Mouse (Mus musculus) neural tube, embryonic 13.5 days (tissue): ENCODE data around the gene Camta1. TPM values are rescaled to one million over a fixed set of nuclear protein-coding genes. Genes with fewer than 3 reads are reported as not detected.

ENCODE experiments used
- ATAC-seq: fragments of 200-750 bp; cut with Nextera tagmentation; 2 replicates; pipeline ENCODE4 v1.8.0; 2017; ENCODE audit warnings: low read depth, mild to moderate bottlenecking, moderate TSS enrichment, moderate library complexity
- H3K27ac ChIP-seq: fragments of 300-500 bp; sonication (generic); replicated peaks from 2 replicates; pipeline ENCODE4 v1.5.1; 2015; ENCODE audit warnings: moderate library complexity, mild to moderate bottlenecking, inconsistent platforms
- H3K27me3 ChIP-seq: fragments of 300-500 bp; sonication (generic); 2 replicates; pipeline ENCODE4 v1.6.1; 2015; ENCODE audit warnings: mild to moderate bottlenecking, inconsistent platforms
- H3K36me3 ChIP-seq: fragments of 300-500 bp; sonication (generic); 2 replicates; pipeline ENCODE4 v1.6.1; 2015; ENCODE audit warnings: mild to moderate bottlenecking, inconsistent platforms
- H3K4me1 ChIP-seq: fragments of 300-500 bp; sonication (generic); replicated peaks from 2 replicates; pipeline ENCODE4 v1.6.1; 2015; ENCODE audit warnings: inconsistent platforms
- H3K4me2 ChIP-seq: fragments of 300-500 bp; sonication (generic); 2 replicates; pipeline ENCODE4 v1.6.1; 2015; ENCODE audit warnings: inconsistent platforms, mild to moderate bottlenecking, moderate library complexity
- H3K4me3 ChIP-seq: fragments of 300-500 bp; sonication (generic); 2 replicates; pipeline ENCODE4 v1.5.1; 2015; ENCODE audit warnings: mild to moderate bottlenecking, inconsistent platforms
- H3K9ac ChIP-seq: fragments of 300-500 bp; sonication (generic); 2 replicates; pipeline ENCODE4 v1.6.1; 2015; ENCODE audit warnings: moderate library complexity, mild to moderate bottlenecking, inconsistent platforms
- H3K9me3 ChIP-seq: fragments of 300-500 bp; sonication (generic); 2 replicates; pipeline ENCODE4 v1.6.1; 2016; ENCODE audit warnings: inconsistent platforms
- WGBS: fragments of 180-500 bp; shearing (Covaris S2); methylation state at CpG from one replicate; pipeline ENCODE4 v1.1.7; 2015; 5-methylcytosine and 5-hydroxymethylcytosine counted together
- polyA plus RNA-seq: library from polyadenylated mRNA; unstranded; fragments of >200 nt; fragmentation: Nextera tagmentation; extraction: Ambion mirVana; gene quantifications from 2 replicates; pipeline ENCODE4 v1.2.1, GENCODE M21; 2015

Gene Camta1
- polyA plus RNA-seq, 1 experiment from 2014 or later = 165 TPM

DNA sequence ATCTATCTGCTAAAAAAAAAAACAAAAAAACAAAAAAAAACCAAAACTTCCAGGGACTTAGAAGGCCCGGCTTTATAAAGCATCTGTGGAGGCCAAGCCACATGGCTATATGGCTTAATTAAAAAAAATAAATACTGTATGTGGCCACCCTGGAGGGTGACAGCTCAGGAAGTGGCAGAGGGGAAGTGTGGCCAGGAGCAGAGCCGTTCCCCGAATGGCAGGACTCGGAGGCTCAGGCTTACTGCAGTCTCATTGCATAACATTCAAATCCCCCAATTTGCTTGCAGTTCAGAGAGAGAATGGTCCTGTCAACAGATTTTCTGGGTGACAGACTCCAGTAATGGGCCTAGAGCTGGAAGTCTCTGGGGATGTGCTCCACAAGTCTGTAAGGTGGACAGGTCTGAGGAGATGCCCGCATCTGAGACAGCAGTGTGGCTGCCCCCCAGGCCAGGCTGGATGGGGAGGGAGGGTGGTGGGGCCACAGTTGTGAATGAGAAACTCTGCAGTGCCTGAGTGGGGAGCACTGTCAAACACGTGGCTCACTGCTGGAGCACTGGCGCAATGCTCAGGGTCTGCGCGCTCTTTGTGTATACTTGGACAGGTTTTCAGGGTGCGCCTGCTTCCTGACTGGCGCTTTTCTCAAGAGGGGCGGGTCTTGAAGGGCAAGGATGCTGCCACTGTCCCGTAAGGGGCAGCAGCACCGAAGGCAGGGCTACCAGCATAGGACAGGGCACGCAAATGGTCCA lies 140.8 kb downstream of the Camta1 start:
- WGBS = 79% methylated on average over 15 of the region's 15 CpGs

GRCm38 (mm10) chr4:151718866-151719475 lies 142.7 kb downstream of the Camta1 start:
- ATAC-seq = no peak
- no peak overlapping the region for H3K4me3 ChIP-seq
- H3K27me3 ChIP-seq = no peaks in the 10 kb centered on the region
- WGBS = 39% methylated on average over 21 of the region's 21 CpGs
- H3K4me2 ChIP-seq = no peak overlapping the region
- no peak overlapping the region for H3K27ac ChIP-seq
- no peaks in the 10 kb centered on the region for H3K9me3 ChIP-seq
- H3K4me1 ChIP-seq = peaks cover 55% of the 10 kb centered on the region
- H3K36me3 ChIP-seq = no peaks in the 10 kb centered on the region
- no peak overlapping the region for H3K9ac ChIP-seq

More for the DNA sequence above, 140.8 kb downstream of the Camta1 start:
- Histone ChIP-seq H3K9me3 (no peaks in the 10 kb centered on the region), H3K27me3 (no peaks in the 10 kb centered on the region), H3K27ac (peak overlapping the region; percentile 59), H3K9ac (no peak overlapping the region), H3K36me3 (no peaks in the 10 kb centered on the region), H3K4me1 (peaks cover 56% of the 10 kb centered on the region), H3K4me2 (no peak overlapping the region), H3K4me3 (no peak overlapping the region)
- ATAC-seq = peak; percentile 30; the same call in 1 of the 2 replicates

DNA sequence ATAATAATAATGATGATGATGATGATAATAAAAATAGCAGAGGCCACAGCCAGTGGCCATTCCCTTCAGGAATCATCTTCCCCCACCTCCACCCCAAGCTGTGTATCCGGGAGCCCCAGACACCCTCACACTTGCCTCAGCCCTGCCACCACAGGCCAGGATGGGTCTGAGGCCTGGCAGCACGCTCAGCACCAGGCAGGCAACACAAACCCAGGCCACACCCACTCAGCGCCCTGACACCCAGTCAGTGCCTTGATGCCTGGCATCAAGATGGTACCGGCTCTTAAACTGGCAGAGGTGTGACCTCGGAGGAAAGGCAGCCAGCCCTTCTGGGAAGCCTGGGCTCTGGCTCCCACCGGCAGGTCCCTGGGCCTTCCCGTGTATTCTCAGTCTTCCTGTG lies 143.8 kb downstream of the Camta1 start:
- 0 out of 2 replicates have a peak overlapping the region, but pooled peaks have one; percentile 38 for H3K27ac ChIP-seq
- WGBS = 75% methylated on average over 7 of the region's 7 CpGs

DNA sequence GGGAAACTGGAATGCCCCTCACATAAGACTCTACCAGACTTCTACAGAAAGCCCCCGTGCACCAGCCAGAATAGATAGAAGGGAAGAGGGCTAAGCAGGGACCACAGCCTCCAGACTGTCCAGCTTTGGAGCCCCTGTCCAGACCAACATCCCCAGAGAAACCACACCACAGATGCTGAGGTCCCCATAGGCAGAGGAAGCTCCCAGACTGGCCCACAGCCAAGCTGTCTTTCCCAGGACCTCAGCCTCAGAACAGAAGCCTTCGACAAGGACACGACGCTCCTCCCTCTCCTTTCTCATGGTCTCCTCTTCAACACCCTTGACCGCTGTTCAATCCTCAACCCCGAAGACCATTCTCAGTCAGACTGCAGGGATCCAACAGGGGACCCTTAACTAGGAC lies 148.0 kb downstream of the Camta1 start:
- no peak overlapping the region for H3K4me3 ChIP-seq
- no peak overlapping the region for H3K4me2 ChIP-seq
- no peaks in the 10 kb centered on the region for H3K9me3 ChIP-seq
- peaks cover 59% of the 10 kb centered on the region for H3K4me1 ChIP-seq
- H3K27ac ChIP-seq = no peak overlapping the region
- H3K9ac ChIP-seq = no peak overlapping the region
- ATAC-seq = no peak
- no peaks in the 10 kb centered on the region for H3K36me3 ChIP-seq
- no peaks in the 10 kb centered on the region for H3K27me3 ChIP-seq
- WGBS = 83% methylated on average over 6 of the region's 6 CpGs

More for the DNA sequence above, 143.8 kb downstream of the Camta1 start:
- no peak for ATAC-seq
- H3K9ac ChIP-seq = 0 out of 2 replicates have a peak overlapping the region, but pooled peaks have one; percentile 17
- no peak overlapping the region for H3K4me3 ChIP-seq
- H3K36me3 ChIP-seq = no peaks in the 10 kb centered on the region
- H3K27me3 ChIP-seq = no peaks in the 10 kb centered on the region
- no peak overlapping the region for H3K4me2 ChIP-seq
- H3K4me1 ChIP-seq = peaks cover 64% of the 10 kb centered on the region
- H3K9me3 ChIP-seq = no peaks in the 10 kb centered on the region

GRCm38 (mm10) chr4:151711406-151711805 lies 150.3 kb downstream of the Camta1 start:
- no peaks in the 10 kb centered on the region for H3K36me3 ChIP-seq
- no peak overlapping the region for H3K4me2 ChIP-seq
- whole genome bisulfite sequencing = 90% methylated on average over 2 of the region's 2 CpGs
- H3K4me1 ChIP-seq = peaks cover 45% of the 10 kb centered on the region
- no peak overlapping the region for H3K4me3 ChIP-seq
- no peak overlapping the region for H3K9ac ChIP-seq
- no peaks in the 10 kb centered on the region for H3K27me3 ChIP-seq
- no peak for ATAC-seq
- H3K9me3 ChIP-seq = no peaks in the 10 kb centered on the region
- H3K27ac ChIP-seq = no peak overlapping the region

- ATAC-seq = no peak
- no peak overlapping the region; the same call in 1 of the 2 replicates for H3K9ac ChIP-seq
- H3K4me2 ChIP-seq = no peak overlapping the region
- peaks cover 41% of the 10 kb centered on the region for H3K4me1 ChIP-seq
- H3K4me3 ChIP-seq = no peak overlapping the region
- no peaks in the 10 kb centered on the region for H3K9me3 ChIP-seq
- H3K27ac ChIP-seq = 0 out of 2 replicates have a peak overlapping the region, but pooled peaks have one; percentile 5
- H3K36me3 ChIP-seq = no peaks in the 10 kb centered on the region
- 34% methylated on average over 7 of the region's 7 CpGs for WGBS
- no peaks in the 10 kb centered on the region for H3K27me3 ChIP-seq
Measured at GRCm38 (mm10) chr4:151710522-151710921, 151.2 kb downstream of the Camta1 start.

- Histone ChIP-seq H3K36me3 (no peaks in the 10 kb centered on the region), H3K27ac (no peak overlapping the region), H3K4me1 (peaks cover 38% of the 10 kb centered on the region), H3K9me3 (no peaks in the 10 kb centered on the region), H3K4me3 (no peak overlapping the region), H3K4me2 (no peak overlapping the region), H3K9ac (no peak overlapping the region), H3K27me3 (no peaks in the 10 kb centered on the region)
- ATAC-seq = no peak
- WGBS = 84% methylated on average over 8 of the region's 8 CpGs
Measured at GRCm38 (mm10) chr4:151709269-151709668, 152.4 kb downstream of the Camta1 start.

GRCm38 (mm10) chr4:151703069-151703735 lies 158.5 kb downstream of the Camta1 start:
- no peaks in the 10 kb centered on the region for H3K36me3 ChIP-seq
- peaks cover 25% of the 10 kb centered on the region for H3K4me1 ChIP-seq
- no peak overlapping the region for H3K4me3 ChIP-seq
- 88% methylated on average over 14 of the region's 14 CpGs for WGBS
- H3K9ac ChIP-seq = no peak overlapping the region
- no peak for ATAC-seq
- no peaks in the 10 kb centered on the region for H3K27me3 ChIP-seq
- no peak overlapping the region for H3K4me2 ChIP-seq
- H3K27ac ChIP-seq = no peak overlapping the region
- H3K9me3 ChIP-seq = no peaks in the 10 kb centered on the region

- Histone ChIP-seq H3K4me2 (no peak overlapping the region), H3K27ac (no peak overlapping the region), H3K4me1 (peaks cover 29% of the 10 kb centered on the region), H3K9me3 (no peaks in the 10 kb centered on the region), H3K27me3 (no peaks in the 10 kb centered on the region), H3K36me3 (no peaks in the 10 kb centered on the region), H3K4me3 (no peak overlapping the region), H3K9ac (no peak overlapping the region)
- 76% methylated on average over 11 of the region's 11 CpGs for WGBS
- ATAC-seq = no peak
Measured at GRCm38 (mm10) chr4:151702463-151702862, 159.2 kb downstream of the Camta1 start.

DNA sequence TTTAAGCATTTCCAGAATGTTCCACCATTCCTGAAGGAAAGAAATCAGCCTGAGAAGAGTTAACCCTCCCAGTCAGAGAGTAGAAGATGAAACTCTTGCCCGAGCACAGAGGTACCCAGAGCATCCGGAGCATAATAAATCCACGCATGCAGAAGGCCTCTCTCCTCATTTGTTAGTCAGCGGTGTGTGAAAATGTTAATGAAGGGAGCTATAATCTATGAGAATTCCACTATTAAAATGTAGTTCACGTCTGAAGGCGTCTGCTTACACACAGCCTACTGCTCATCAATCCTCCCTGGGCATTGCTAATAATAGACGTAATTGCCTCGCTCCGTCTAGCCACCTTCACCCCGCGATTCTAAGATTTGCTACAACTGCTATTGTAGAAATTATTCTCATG lies 165.7 kb downstream of the Camta1 start:
- peaks cover 63% of the 10 kb centered on the region for H3K4me1 ChIP-seq
- no peak overlapping the region for H3K4me3 ChIP-seq
- no peaks in the 10 kb centered on the region for H3K9me3 ChIP-seq
- no peaks in the 10 kb centered on the region for H3K36me3 ChIP-seq
- no peak overlapping the region for H3K9ac ChIP-seq
- peak overlapping the region; percentile 86 for H3K27ac ChIP-seq
- H3K4me2 ChIP-seq = no peak overlapping the region
- ATAC-seq = peak; percentile 64
- 25% methylated on average over 11 of the region's 11 CpGs for WGBS
- H3K27me3 ChIP-seq = no peaks in the 10 kb centered on the region

DNA sequence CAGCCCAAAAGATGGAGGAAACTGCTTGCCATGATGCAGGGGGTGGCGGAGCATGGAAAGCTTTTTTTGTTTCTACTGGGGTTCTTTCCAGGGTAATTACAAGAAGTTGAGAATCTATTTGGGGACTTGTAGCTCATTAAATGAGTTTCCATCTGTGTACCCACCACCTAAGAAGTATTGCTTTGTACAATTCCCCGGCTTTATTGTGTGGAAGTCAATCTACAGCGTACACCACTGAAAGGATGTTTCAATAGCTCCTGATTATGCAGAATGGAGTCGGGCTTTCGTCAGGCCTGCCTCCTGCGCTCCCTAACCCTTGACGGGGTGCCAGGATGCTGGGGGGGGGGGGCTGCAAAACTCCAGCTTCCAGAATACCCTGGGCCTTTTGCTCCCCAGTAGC lies 167.1 kb downstream of the Camta1 start:
- Histone ChIP-seq H3K9ac (no peak overlapping the region), H3K4me2 (no peak overlapping the region), H3K27me3 (no peaks in the 10 kb centered on the region), H3K27ac (peak overlapping the region; percentile 86), H3K9me3 (no peaks in the 10 kb centered on the region), H3K36me3 (no peaks in the 10 kb centered on the region), H3K4me1 (peaks cover 54% of the 10 kb centered on the region), H3K4me3 (no peak overlapping the region)
- ATAC-seq = peak; percentile 26; the same call in 1 of the 2 replicates
- WGBS = 37% methylated on average over 7 of the region's 7 CpGs

GRCm38 (mm10) chr4:151694047-151694446 lies 167.6 kb downstream of the Camta1 start:
- peak overlapping the region; percentile 86; the same call in 1 of the 2 replicates for H3K27ac ChIP-seq
- WGBS = 91% methylated on average over 3 of the region's 3 CpGs
- ATAC-seq = no peak

More at GRCm38 (mm10) chr4:151694047-151694446, 167.6 kb downstream of the Camta1 start:
- H3K9me3 ChIP-seq = no peaks in the 10 kb centered on the region
- H3K4me2 ChIP-seq = no peak overlapping the region
- H3K27me3 ChIP-seq = no peaks in the 10 kb centered on the region
- H3K4me1 ChIP-seq = peaks cover 54% of the 10 kb centered on the region
- no peak overlapping the region for H3K9ac ChIP-seq
- no peak overlapping the region for H3K4me3 ChIP-seq
- no peaks in the 10 kb centered on the region for H3K36me3 ChIP-seq
